Mouse (Mus musculus): ENCODE data around the gene Mtf2. TPM values are rescaled to one million over a fixed set of nuclear protein-coding genes. Genes with fewer than 3 reads are reported as not detected.
"Not testable (repeated sequence)": the region's sequence is repeated elsewhere in the genome, so short reads cannot be mapped to it uniquely, and the experiment has no call there.

The Mtf2 gene
- polyA plus RNA-seq, 1 experiment from 2014 or later = 27.3 TPM

GRCm38 (mm10) chr5:108072301-108072700 lies 6.8 kb downstream of the Mtf2 start:
- H3K4me1 ChIP-seq (ENCODE audit: control insufficient read depth, low read depth, low read length) = no peaks in the 10 kb centered on the region
- no peak overlapping the region for H3K9ac ChIP-seq (ENCODE audit: low read depth, low read length)
- no peak for ATAC-seq (ENCODE audit: low read depth)
- H3K27ac ChIP-seq (ENCODE audit: low read length) = no peak overlapping the region
- no peak overlapping the region for H3K4me2 ChIP-seq (ENCODE audit: low read depth, low read length)
- peaks cover 11% of the 10 kb centered on the region; the same call in 1 of the 2 replicates for H3K36me3 ChIP-seq (ENCODE audit: control insufficient read depth, insufficient read depth)
- 85% methylated on average over 1 of the region's 1 CpGs for WGBS (ENCODE audit: insufficient replicate concordance)
- no peaks in the 10 kb centered on the region for H3K27me3 ChIP-seq (ENCODE audit: control insufficient read depth, insufficient read depth, low read depth, low read length)
- no peaks in the 10 kb centered on the region for H3K9me3 ChIP-seq (replicated peaks; ENCODE audit: control insufficient read depth, low read length)
- no peak overlapping the region for H3K4me3 ChIP-seq (ENCODE audit: low read depth, low read length)

- ATAC-seq (ENCODE audit: low read depth) = no peak
- Histone ChIP-seq H3K4me3 (ENCODE audit: low read depth, low read length) (no peak overlapping the region), H3K9me3 (replicated peaks; ENCODE audit: control insufficient read depth, low read length) (no peaks in the 10 kb centered on the region), H3K4me2 (ENCODE audit: low read depth, low read length) (no peak overlapping the region), H3K27me3 (ENCODE audit: control insufficient read depth, insufficient read depth, low read depth, low read length) (no peaks in the 10 kb centered on the region), H3K4me1 (ENCODE audit: control insufficient read depth, low read depth, low read length) (no peaks in the 10 kb centered on the region), H3K27ac (ENCODE audit: low read length) (no peak overlapping the region), H3K36me3 (ENCODE audit: control insufficient read depth, insufficient read depth) (peaks cover under 1% of the 10 kb centered on the region; the same call in 1 of the 2 replicates), H3K9ac (ENCODE audit: low read depth, low read length) (no peak overlapping the region)
Measured at GRCm38 (mm10) chr5:108076241-108076640, 10.8 kb downstream of the Mtf2 start.

- no peaks in the 10 kb centered on the region for H3K27me3 ChIP-seq (ENCODE audit: control insufficient read depth, insufficient read depth, low read depth, low read length)
- H3K4me1 ChIP-seq (ENCODE audit: control insufficient read depth, low read depth, low read length) = no peaks in the 10 kb centered on the region
- ATAC-seq (ENCODE audit: low read depth) = no peak
- no peaks in the 10 kb centered on the region; the same call in 1 of the 2 replicates for H3K36me3 ChIP-seq (ENCODE audit: control insufficient read depth, insufficient read depth)
- no peak overlapping the region for H3K4me3 ChIP-seq (ENCODE audit: low read depth, low read length)
- no peak overlapping the region for H3K9ac ChIP-seq (ENCODE audit: low read depth, low read length)
- no peaks in the 10 kb centered on the region for H3K9me3 ChIP-seq (replicated peaks; ENCODE audit: control insufficient read depth, low read length)
- 75% methylated on average over 6 of the region's 6 CpGs for WGBS (ENCODE audit: insufficient replicate concordance)
- no peak overlapping the region for H3K27ac ChIP-seq (ENCODE audit: low read length)
- no peak overlapping the region for H3K4me2 ChIP-seq (ENCODE audit: low read depth, low read length)
Measured at GRCm38 (mm10) chr5:108076833-108077540, 11.5 kb downstream of the Mtf2 start.

- H3K4me2 ChIP-seq (ENCODE audit: low read depth, low read length) = no peak overlapping the region
- H3K4me3 ChIP-seq (ENCODE audit: low read depth, low read length) = no peak overlapping the region
- H3K27me3 ChIP-seq (ENCODE audit: control insufficient read depth, insufficient read depth, low read depth, low read length) = no peaks in the 10 kb centered on the region
- H3K36me3 ChIP-seq (ENCODE audit: control insufficient read depth, insufficient read depth) = peaks cover 2% of the 10 kb centered on the region; the same call in 1 of the 2 replicates
- no peak for ATAC-seq (ENCODE audit: low read depth)
- no peaks in the 10 kb centered on the region for H3K4me1 ChIP-seq (ENCODE audit: control insufficient read depth, low read depth, low read length)
- no peaks in the 10 kb centered on the region for H3K9me3 ChIP-seq (replicated peaks; ENCODE audit: control insufficient read depth, low read length)
- no peak overlapping the region for H3K9ac ChIP-seq (ENCODE audit: low read depth, low read length)
- H3K27ac ChIP-seq (ENCODE audit: low read length) = no peak overlapping the region
Measured at GRCm38 (mm10) chr5:108079603-108080002, 14.1 kb downstream of the Mtf2 start.

GRCm38 (mm10) chr5:108082380-108082779 lies 16.9 kb downstream of the Mtf2 start:
- no peaks in the 10 kb centered on the region for H3K9me3 ChIP-seq (replicated peaks; ENCODE audit: control insufficient read depth, low read length)
- no peak overlapping the region for H3K4me2 ChIP-seq (ENCODE audit: low read depth, low read length)
- ATAC-seq (ENCODE audit: low read depth) = no peak
- H3K27ac ChIP-seq (ENCODE audit: low read length) = no peak overlapping the region
- no peak overlapping the region for H3K9ac ChIP-seq (ENCODE audit: low read depth, low read length)
- H3K4me1 ChIP-seq (ENCODE audit: control insufficient read depth, low read depth, low read length) = no peaks in the 10 kb centered on the region
- peaks cover 5% of the 10 kb centered on the region for H3K36me3 ChIP-seq (ENCODE audit: control insufficient read depth, insufficient read depth)
- no peak overlapping the region for H3K4me3 ChIP-seq (ENCODE audit: low read depth, low read length)
- H3K27me3 ChIP-seq (ENCODE audit: control insufficient read depth, insufficient read depth, low read depth, low read length) = no peaks in the 10 kb centered on the region
- WGBS (ENCODE audit: insufficient replicate concordance) = 43% methylated on average over 2 of the region's 2 CpGs

- 74% methylated on average over 2 of the region's 2 CpGs for WGBS (ENCODE audit: insufficient replicate concordance)
Measured at GRCm38 (mm10) chr5:108085440-108085839, 20.0 kb downstream of the Mtf2 start.

GRCm38 (mm10) chr5:108092731-108093130 lies 27.3 kb downstream of the Mtf2 start:
- H3K27me3 ChIP-seq (ENCODE audit: control insufficient read depth, insufficient read depth, low read depth, low read length); H3K36me3 ChIP-seq (ENCODE audit: control insufficient read depth, insufficient read depth); H3K9me3 ChIP-seq (replicated peaks; ENCODE audit: control insufficient read depth, low read length); ATAC-seq (ENCODE audit: low read depth); H3K27ac ChIP-seq (ENCODE audit: low read length); H3K4me3 ChIP-seq (ENCODE audit: low read depth, low read length); H3K9ac ChIP-seq (ENCODE audit: low read depth, low read length); H3K4me1 ChIP-seq (ENCODE audit: control insufficient read depth, low read depth, low read length); H3K4me2 ChIP-seq (ENCODE audit: low read depth, low read length): not testable (repeated sequence)
- 91% methylated on average over 8 of the region's 8 CpGs for WGBS (ENCODE audit: insufficient replicate concordance)

More at GRCm38 (mm10) chr5:108085440-108085839, 20.0 kb downstream of the Mtf2 start:
- Histone ChIP-seq H3K27ac (ENCODE audit: low read length) (no peak overlapping the region), H3K4me1 (ENCODE audit: control insufficient read depth, low read depth, low read length) (no peaks in the 10 kb centered on the region), H3K9ac (ENCODE audit: low read depth, low read length) (no peak overlapping the region), H3K9me3 (replicated peaks; ENCODE audit: control insufficient read depth, low read length) (no peaks in the 10 kb centered on the region), H3K36me3 (ENCODE audit: control insufficient read depth, insufficient read depth) (peaks cover 10% of the 10 kb centered on the region), H3K27me3 (ENCODE audit: control insufficient read depth, insufficient read depth, low read depth, low read length) (no peaks in the 10 kb centered on the region), H3K4me3 (ENCODE audit: low read depth, low read length) (no peak overlapping the region), H3K4me2 (ENCODE audit: low read depth, low read length) (no peak overlapping the region)
- ATAC-seq (ENCODE audit: low read depth) = no peak

- Histone ChIP-seq H3K9me3 (replicated peaks; ENCODE audit: control insufficient read depth, low read length) (no peaks in the 10 kb centered on the region), H3K36me3 (ENCODE audit: control insufficient read depth, insufficient read depth) (peaks cover 8% of the 10 kb centered on the region), H3K27me3 (ENCODE audit: control insufficient read depth, insufficient read depth, low read depth, low read length) (no peaks in the 10 kb centered on the region), H3K9ac (ENCODE audit: low read depth, low read length) (no peak overlapping the region), H3K4me3 (ENCODE audit: low read depth, low read length) (no peak overlapping the region), H3K4me1 (ENCODE audit: control insufficient read depth, low read depth, low read length) (no peaks in the 10 kb centered on the region), H3K4me2 (ENCODE audit: low read depth, low read length) (no peak overlapping the region), H3K27ac (ENCODE audit: low read length) (no peak overlapping the region)
- WGBS (ENCODE audit: insufficient replicate concordance) = 82% methylated on average over 3 of the region's 3 CpGs
- ATAC-seq (ENCODE audit: low read depth) = no peak
Measured at GRCm38 (mm10) chr5:108097676-108098075, 32.2 kb downstream of the Mtf2 start.

- Histone ChIP-seq H3K27ac (ENCODE audit: low read length) (no peak overlapping the region), H3K27me3 (ENCODE audit: control insufficient read depth, insufficient read depth, low read depth, low read length) (no peaks in the 10 kb centered on the region), H3K4me1 (ENCODE audit: control insufficient read depth, low read depth, low read length) (no peaks in the 10 kb centered on the region), H3K4me3 (ENCODE audit: low read depth, low read length) (no peak overlapping the region), H3K4me2 (ENCODE audit: low read depth, low read length) (no peak overlapping the region), H3K9ac (ENCODE audit: low read depth, low read length) (no peak overlapping the region), H3K36me3 (ENCODE audit: control insufficient read depth, insufficient read depth) (peaks cover 8% of the 10 kb centered on the region), H3K9me3 (replicated peaks; ENCODE audit: control insufficient read depth, low read length) (no peaks in the 10 kb centered on the region)
- no peak for ATAC-seq (ENCODE audit: low read depth)
Measured at GRCm38 (mm10) chr5:108100196-108100595, 34.7 kb downstream of the Mtf2 start.

Data from liver, embryonic 16.5 days (tissue).